Mouse (Mus musculus): ENCODE results near the gene Borcs6. TPM values are rescaled to one million over a fixed set of nuclear protein-coding genes. Genes with fewer than 3 reads are reported as not detected.

Borcs6 gene
- polyA plus RNA-seq, 1 experiment from 2014 or later, result 13.5 TPM

DNA sequence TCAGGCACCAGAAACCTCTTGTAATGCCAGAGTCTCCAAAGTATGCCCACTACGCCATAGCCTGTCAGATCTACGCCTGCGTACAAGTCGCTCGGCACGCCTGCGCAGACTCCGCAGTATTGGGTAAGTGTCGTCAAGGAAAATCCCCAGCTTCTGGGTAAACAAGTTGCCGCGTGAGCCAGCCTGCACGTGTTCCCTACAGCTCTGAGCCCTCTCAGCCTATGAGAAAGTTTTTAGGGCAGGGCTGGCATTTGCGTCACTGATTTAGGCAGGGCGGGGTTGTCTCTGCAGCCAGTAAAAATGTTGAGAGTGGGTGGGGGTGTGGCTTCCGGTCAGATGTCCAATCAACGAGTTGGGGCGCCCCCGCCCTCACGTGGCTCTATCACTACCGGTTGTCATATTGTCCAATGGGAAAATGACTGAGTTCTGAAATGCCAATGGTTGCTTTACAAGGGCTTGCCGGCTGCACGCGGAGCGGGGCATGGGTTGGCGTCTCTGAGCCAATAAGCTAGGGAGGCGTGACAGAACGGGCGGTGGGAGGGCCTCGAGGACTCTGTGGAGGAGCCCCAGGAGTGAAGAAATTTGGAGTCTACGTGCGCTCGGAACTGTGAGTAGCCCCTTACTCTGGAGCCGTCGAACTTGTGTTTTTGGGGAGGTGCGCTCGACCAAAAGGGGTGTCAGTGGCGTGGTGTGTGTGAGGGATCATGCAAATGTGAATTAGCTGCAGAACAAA is 35.3 kb downstream of the Borcs6 start, which contains the start of gene Per1:
Gene Per1 (plus strand): TSS at position 521 of the 733 bp plus-strand sequence.
- Histone ChIP-seq H3K27ac (peak within 1 kb of the TSS; percentile 78), H3K4me2 (replicated peaks) (peak within 1 kb of the TSS; percentile 93), H3K9me3 (no peaks in the 10 kb centered on the region), H3K27me3 (no peaks in the 10 kb centered on the region), H3K4me1 (replicated peaks) (peaks cover 80% of the 10 kb centered on the region), H3K4me3 (replicated peaks) (peak within 1 kb of the TSS; percentile 47), H3K36me3 (peaks cover 26% of the 10 kb centered on the region), H3K9ac (replicated peaks) (peak within 1 kb of the TSS; percentile 61)
- under 1% methylated on average over 37 of the region's 37 CpGs for WGBS
- ATAC-seq, result peak; percentile 93

DNA sequence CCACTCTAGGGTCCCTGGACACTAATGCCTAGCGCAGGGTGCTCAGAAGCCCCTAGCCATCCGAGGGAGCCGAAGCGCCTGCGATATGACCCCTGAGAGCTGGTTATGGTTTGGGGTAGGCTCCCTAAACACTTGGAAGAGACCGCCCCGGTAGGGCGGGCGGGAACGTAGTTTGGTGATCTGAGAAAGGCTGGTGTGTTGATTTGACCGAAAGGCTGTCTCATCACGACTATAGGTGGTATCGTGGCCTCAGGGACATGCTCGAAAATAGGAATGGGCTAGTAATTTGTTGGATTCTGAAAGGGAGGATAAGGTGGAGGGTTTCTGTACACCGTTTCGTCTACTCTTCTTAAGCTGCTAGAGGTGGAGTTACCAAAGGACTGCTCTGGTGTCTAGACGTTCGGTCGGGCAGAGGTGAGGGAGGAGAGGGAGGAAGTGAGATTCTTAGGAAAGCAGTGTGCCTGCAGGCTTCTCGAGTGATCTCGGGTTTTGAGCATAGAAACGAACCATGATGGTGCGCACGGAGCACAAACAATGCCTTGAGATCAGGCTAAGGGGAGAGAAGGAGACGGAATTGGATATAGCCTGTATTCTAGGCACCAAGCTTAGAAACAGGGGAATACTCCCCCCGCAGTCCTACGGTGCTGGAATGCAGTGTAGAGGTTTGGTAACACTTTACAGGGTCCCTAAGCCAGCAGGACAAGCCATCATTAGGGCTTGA is 36.2 kb downstream of the Borcs6 start:
- 3% methylated on average over 27 of the region's 27 CpGs for WGBS
- no peak for ATAC-seq
- Histone ChIP-seq H3K9me3 (no peaks in the 10 kb centered on the region), H3K27ac (peak overlapping the region; percentile 69), H3K4me2 (replicated peaks) (peak overlapping the region; percentile 93), H3K36me3 (peaks cover 19% of the 10 kb centered on the region), H3K9ac (replicated peaks) (peak overlapping the region; percentile 61), H3K4me1 (replicated peaks) (peaks cover 80% of the 10 kb centered on the region), H3K4me3 (replicated peaks) (peak overlapping the region; percentile 47), H3K27me3 (no peaks in the 10 kb centered on the region)

DNA sequence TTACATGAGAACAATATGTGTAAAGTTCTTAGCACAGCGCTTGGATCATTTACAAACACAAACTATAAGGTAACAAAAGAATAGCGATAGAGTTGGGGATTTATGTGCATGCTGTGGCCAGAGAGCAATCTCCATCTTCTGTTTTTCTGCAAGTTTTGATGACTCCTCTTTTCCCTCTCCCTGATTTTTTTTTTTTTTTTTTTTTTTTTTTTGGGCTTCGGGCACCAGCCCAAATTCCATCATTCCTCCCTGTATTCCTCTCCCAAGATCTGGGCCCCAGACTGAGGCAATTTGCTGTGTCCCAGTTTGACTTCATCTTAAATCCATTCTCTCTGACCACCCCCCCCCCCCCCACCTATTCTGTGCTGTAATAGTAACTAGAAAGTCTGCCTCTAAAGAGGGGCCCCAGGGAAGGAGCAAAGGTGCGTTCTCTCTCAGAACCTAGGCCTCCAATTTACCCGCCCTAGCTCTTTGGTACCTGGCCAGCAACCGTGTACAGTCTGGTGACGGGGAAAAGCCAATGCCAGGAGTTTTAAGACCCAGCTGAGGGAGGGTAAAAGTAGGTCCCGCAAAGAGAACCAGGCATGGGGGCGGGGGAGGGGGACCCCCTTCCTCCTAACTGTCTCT is 37.0 kb downstream of the Borcs6 start:
- H3K27ac ChIP-seq, result peak overlapping the region; percentile 81; the same call in 1 of the 2 replicates
- H3K4me3 ChIP-seq (replicated peaks), result peak overlapping the region; percentile 47
- peaks cover 76% of the 10 kb centered on the region for H3K4me1 ChIP-seq (replicated peaks)
- 18% methylated on average over 9 of the region's 9 CpGs for whole genome bisulfite sequencing
- H3K36me3 ChIP-seq, result peaks cover 21% of the 10 kb centered on the region
- no peaks in the 10 kb centered on the region for H3K9me3 ChIP-seq
- no peak for ATAC-seq
- peak overlapping the region; percentile 59 for H3K9ac ChIP-seq (replicated peaks)
- H3K4me2 ChIP-seq (replicated peaks), result peak overlapping the region; percentile 93
- H3K27me3 ChIP-seq, result no peaks in the 10 kb centered on the region

DNA sequence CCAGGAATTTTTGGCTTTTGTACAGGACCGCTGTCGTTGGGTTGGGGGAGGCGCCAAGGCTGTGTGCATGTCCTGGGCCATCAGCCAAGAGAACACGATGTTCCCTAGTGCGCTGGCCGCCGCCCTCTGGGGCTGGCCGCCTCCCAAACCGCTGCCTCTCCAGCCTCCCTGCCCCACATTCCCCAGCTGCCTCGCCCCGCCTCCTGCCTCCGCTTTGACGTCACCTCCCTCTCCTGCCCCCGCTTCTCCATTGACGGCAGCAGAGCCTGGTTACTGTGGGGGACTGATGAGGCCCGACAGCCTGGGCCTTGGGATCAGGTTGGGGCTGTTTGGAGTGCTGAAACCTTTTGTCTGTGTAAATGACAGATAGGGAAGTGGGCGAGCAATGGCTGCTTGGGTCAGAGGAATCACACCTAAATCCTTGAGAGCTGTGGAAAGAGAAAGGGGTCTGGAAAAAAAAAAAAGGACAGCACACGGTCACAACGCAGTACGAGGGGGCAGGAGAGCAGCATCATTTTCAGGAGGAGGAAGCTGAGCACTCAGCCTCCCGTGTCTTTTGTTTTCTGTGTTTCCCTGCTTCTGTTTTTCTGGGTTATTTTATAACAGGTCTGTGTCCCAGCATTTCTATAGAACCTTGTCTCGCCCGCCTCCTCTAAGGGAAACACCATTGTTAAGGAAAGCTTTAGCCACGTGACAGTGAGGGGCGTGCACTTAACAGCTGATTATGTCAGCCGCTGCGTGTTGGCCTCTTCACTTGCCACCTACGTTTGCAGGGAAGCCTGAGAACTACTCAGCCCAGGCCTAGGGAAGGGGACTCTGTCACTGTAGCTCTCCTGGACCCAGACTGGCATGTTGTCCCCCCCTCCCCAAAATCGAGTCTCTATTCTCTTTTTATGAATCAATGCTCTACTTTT is 37.7 kb downstream of the Borcs6 start:
- Histone ChIP-seq H3K9me3 (no peaks in the 10 kb centered on the region), H3K27ac (peak overlapping the region; percentile 81), H3K27me3 (no peaks in the 10 kb centered on the region), H3K9ac (replicated peaks) (peak overlapping the region; percentile 59), H3K36me3 (peaks cover 22% of the 10 kb centered on the region), H3K4me3 (replicated peaks) (peak overlapping the region; percentile 27), H3K4me1 (replicated peaks) (peaks cover 70% of the 10 kb centered on the region), H3K4me2 (replicated peaks) (peak overlapping the region; percentile 93)
- 1% methylated on average over 29 of the region's 29 CpGs for WGBS
- ATAC-seq, result no peak

DNA sequence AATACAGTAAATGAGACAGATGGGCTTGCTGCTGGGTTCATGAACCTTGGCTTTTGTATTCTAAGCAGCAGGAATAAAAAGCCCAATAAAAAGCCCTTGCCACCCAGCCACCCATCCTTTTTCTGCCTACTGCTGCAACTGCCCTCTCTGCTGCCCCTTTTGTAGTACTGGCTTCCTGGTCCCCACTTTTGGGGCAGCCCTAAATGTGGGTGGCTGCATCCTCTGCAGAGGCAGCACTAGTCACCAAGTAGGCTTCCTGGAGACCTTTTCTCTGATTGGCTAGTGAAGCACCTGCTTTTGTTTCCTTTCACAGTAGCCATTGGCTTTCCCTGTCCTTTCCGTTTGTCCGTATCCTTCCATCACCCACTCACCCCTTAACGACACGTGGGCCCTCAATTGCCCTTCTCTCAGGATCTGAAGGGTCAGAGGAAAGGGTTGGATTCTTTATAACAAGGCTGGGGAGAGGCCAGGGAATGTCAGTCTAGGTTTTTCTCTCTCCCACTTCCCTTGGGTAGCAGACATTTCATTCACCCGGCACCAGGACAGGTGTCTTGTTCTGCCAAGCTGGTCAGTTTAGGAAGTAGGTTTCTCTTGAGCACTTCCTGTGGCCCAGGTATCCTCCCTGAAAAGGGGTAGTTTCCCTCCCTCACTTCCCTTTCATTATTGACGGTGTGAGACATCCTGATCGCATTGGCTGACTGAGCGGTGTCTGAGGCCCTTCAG is 38.7 kb downstream of the Borcs6 start:
- H3K9ac ChIP-seq (replicated peaks), result peak overlapping the region; percentile 73; the same call in 1 of the 2 replicates
- peak overlapping the region; percentile 52 for H3K4me3 ChIP-seq (replicated peaks)
- peaks cover 66% of the 10 kb centered on the region for H3K4me1 ChIP-seq (replicated peaks)
- 21% methylated on average over 8 of the region's 8 CpGs for WGBS
- H3K27me3 ChIP-seq, result no peaks in the 10 kb centered on the region
- no peak for ATAC-seq
- H3K9me3 ChIP-seq, result no peaks in the 10 kb centered on the region
- H3K4me2 ChIP-seq (replicated peaks), result peak overlapping the region; percentile 93
- H3K36me3 ChIP-seq, result peaks cover 26% of the 10 kb centered on the region
- H3K27ac ChIP-seq, result peak overlapping the region; percentile 81

DNA sequence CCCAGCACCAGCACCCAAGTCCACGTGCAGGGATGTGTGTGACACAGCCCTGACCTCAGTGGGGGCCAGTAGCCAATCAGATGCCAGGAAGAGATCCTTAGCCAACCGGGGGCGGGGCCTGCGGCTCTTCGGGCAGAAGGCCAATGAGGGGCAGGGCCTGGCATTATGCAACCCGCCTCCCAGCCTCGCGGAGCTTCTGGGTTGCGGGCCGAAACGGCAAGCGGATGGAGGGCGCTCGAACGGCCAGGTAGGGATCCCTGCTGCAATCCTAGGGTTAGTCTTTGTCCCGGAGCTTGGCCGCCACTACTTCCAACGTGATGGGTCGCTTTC is 39.2 kb downstream of the Borcs6 start:
- Histone ChIP-seq H3K4me2 (replicated peaks) (peak overlapping the region; percentile 93), H3K27me3 (no peaks in the 10 kb centered on the region), H3K27ac (peak overlapping the region; percentile 81), H3K4me1 (replicated peaks) (peaks cover 66% of the 10 kb centered on the region), H3K36me3 (peaks cover 31% of the 10 kb centered on the region), H3K9me3 (no peaks in the 10 kb centered on the region), H3K9ac (replicated peaks) (peak overlapping the region; percentile 73), H3K4me3 (replicated peaks) (peak overlapping the region; percentile 52)
- WGBS, result under 1% methylated on average over 19 of the region's 19 CpGs
- 0 out of 2 replicates have a peak, but pooled peaks have one; percentile 6 for ATAC-seq

DNA sequence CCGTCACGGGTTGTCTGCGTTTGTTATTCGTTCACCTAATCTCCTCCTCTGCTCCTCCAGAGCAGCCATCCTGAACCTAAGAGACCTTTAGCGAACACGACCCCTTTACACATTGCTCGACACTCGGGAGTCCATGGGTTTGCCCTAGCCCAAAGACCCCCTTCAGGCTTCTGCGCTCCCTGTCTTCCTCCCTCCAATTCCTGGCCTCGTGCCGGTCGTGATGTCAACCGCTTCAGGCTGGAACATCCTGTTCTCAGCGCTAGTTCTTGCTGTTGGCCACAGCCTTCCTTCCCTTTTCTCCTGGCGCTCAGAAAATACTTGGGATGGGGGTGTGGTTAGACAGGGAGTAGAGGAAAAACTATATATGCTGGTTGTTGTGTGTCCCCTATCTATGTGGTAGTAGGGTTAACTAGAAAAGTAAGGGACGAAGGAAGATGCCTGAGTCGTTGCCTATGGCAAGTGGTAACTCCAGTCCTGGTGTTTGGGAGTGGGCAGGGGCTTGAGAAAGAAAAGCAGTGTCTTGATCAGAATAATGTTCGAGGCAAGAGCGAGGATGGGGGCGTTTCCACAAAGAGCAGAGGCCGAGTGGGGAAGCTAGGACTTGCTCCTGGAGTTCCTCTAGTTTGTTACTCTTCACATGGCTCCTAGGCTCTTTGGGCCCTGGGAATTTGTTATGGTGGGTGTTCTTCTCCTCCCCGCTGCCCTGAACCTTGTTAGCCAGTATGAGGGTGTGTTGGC is 39.8 kb downstream of the Borcs6 start:
- Histone ChIP-seq H3K4me1 (replicated peaks) (peaks cover 61% of the 10 kb centered on the region), H3K4me2 (replicated peaks) (peak overlapping the region; percentile 93), H3K4me3 (replicated peaks) (peak overlapping the region; percentile 52), H3K27me3 (no peaks in the 10 kb centered on the region), H3K27ac (peak overlapping the region; percentile 81), H3K36me3 (peaks cover 38% of the 10 kb centered on the region), H3K9ac (replicated peaks) (peak overlapping the region; percentile 73), H3K9me3 (no peaks in the 10 kb centered on the region)
- ATAC-seq, result no peak
- under 1% methylated on average over 22 of the region's 22 CpGs for WGBS

DNA sequence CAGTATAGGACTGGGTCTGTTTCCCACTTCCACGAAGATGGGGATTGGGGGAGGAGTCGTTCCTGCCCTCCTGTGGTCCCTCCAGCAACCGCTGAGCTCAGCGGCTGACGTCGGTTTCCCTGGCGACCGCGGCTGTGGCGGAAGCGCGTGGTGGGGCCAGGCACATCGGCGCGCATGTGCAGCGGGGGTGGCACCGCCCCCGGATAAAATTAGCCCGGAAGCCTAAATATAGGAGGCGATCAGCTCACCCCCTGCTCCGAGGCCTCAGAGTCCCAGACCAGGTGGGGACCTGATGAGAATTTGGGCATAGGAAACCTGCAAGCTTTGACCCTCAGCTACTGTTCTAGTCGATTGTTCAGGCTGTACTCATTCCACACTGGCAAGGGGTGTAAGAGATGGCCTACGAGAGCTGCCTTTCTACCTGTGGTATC is 40.4 kb downstream of the Borcs6 start:
- no peaks in the 10 kb centered on the region for H3K9me3 ChIP-seq
- peak; percentile 38 for ATAC-seq
- peak overlapping the region; percentile 73 for H3K9ac ChIP-seq (replicated peaks)
- peaks cover 43% of the 10 kb centered on the region for H3K36me3 ChIP-seq
- peaks cover 58% of the 10 kb centered on the region for H3K4me1 ChIP-seq (replicated peaks)
- no peaks in the 10 kb centered on the region for H3K27me3 ChIP-seq
- peak overlapping the region; percentile 52 for H3K4me3 ChIP-seq (replicated peaks)
- peak overlapping the region; percentile 93 for H3K4me2 ChIP-seq (replicated peaks)
- under 1% methylated on average over 23 of the region's 23 CpGs for WGBS
- peak overlapping the region; percentile 81 for H3K27ac ChIP-seq

DNA sequence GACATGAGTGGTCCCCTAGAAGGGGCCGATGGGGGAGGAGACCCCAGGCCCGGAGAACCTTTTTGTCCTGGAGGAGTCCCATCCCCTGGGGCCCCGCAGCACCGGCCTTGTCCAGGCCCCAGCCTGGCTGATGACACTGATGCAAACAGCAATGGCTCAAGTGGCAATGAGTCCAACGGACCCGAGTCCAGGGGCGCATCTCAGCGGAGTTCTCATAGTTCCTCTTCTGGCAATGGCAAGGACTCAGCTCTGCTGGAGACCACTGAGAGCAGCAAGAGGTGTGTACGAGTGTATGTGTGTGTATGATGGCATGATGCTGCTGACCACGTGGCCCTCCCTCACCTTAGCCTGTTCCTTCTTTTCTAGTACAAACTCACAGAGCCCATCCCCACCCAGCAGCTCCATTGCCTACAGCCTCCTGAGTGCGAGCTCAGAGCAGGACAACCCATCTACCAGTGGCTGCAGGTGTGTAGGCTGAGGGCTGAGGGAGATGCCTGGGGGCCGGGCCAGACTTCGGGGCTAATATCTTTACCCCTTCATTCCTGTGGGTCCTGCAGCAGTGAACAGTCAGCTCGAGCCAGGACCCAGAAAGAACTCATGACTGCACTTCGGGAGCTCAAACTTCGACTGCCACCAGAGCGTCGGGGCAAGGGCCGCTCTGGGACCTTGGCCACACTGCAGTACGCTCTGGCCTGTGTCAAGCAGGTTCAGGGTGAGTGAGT is 41.3 kb downstream of the Borcs6 start:
- Histone ChIP-seq H3K9ac (replicated peaks) (peak overlapping the region; percentile 73), H3K4me3 (replicated peaks) (peak overlapping the region; percentile 52), H3K4me1 (replicated peaks) (peaks cover 51% of the 10 kb centered on the region), H3K4me2 (replicated peaks) (peak overlapping the region; percentile 93), H3K27me3 (no peaks in the 10 kb centered on the region), H3K9me3 (no peaks in the 10 kb centered on the region), H3K27ac (peak overlapping the region; percentile 81; the same call in 1 of the 2 replicates), H3K36me3 (peaks cover 52% of the 10 kb centered on the region)
- ATAC-seq, result no peak
- WGBS, result 92% methylated on average over 20 of the region's 20 CpGs

All from midbrain, embryonic 13.5 days (tissue).